Mouse (Mus musculus) brain, embryonic 14.5 days (tissue): ENCODE data around the gene Matk.

ENCODE experiments used
- CTCF ChIP-seq: fragments of 200-500 bp; IDR thresholded peaks from 2 replicates; pipeline ENCODE4 v1.5.1; 2012; ENCODE audit warnings: inconsistent platforms, mild to moderate bottlenecking, moderate library complexity, borderline replicate concordance; ENCODE audit not compliant: insufficient read depth, insufficient read length; ENCODE audit errors: extremely low read depth
- POLR2A ChIP-seq: fragments of 200-500 bp; IDR thresholded peaks from 2 replicates; pipeline ENCODE4 v1.6.1; 2012; ENCODE audit warnings: mild to moderate bottlenecking, inconsistent platforms, borderline replicate concordance; ENCODE audit not compliant: poor library complexity, insufficient read depth, insufficient read length, severe bottlenecking; ENCODE audit errors: extremely low read depth

- TF ChIP-seq CTCF (no peak), POLR2A (no peak)
These were observed 12.8 kb downstream of the Matk start for GRCm38 (mm10) chr10:81265540-81265939.
